Mouse (Mus musculus): Measurements from ENCODE around the gene Tbxa2r. TPM values are rescaled to one million over a fixed set of nuclear protein-coding genes. Genes with fewer than 3 reads are reported as not detected.
A peak's percentile ranks its signal among the peaks of the same experiment; 100 is the strongest.

Tbxa2r gene
- polyA plus RNA-seq, 1 experiment from 2014 or later: 6.7 TPM

DNA sequence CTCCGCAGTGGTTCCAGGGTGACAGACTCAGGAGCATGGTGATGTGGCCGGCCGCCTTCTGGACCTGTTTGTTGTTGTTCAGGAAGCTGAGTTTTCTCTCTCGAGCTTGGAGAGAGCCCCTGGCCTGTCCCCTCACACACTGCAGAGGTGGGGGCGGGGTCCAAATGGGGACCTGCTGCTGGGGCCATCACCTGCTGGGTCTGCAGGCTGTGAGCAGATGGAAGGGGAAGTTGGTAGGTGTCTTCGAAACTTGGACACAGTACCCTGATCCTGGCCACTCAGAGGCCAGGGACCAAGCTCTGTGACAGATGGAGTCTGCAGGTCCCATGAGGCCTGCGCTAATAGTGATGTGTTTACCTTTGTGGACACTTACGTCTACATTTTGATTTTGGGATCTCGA lies 27.2 kb upstream of the Tbxa2r start:
- 67% methylated on average over 9 of the region's 9 CpGs for WGBS (ENCODE audit: insufficient replicate concordance)
- no peak overlapping the region for H3K4me3 ChIP-seq
- no peak overlapping the region for H3K9ac ChIP-seq
- no peak overlapping the region for H3K4me2 ChIP-seq
- peaks cover 28% of the 10 kb centered on the region for H3K36me3 ChIP-seq
- H3K27me3 ChIP-seq (replicated peaks): no peaks in the 10 kb centered on the region
- ATAC-seq: no peak
- peak overlapping the region; percentile 83 for H3K27ac ChIP-seq
- peaks cover 91% of the 10 kb centered on the region for H3K4me1 ChIP-seq
- no peaks in the 10 kb centered on the region for H3K9me3 ChIP-seq (replicated peaks)

DNA sequence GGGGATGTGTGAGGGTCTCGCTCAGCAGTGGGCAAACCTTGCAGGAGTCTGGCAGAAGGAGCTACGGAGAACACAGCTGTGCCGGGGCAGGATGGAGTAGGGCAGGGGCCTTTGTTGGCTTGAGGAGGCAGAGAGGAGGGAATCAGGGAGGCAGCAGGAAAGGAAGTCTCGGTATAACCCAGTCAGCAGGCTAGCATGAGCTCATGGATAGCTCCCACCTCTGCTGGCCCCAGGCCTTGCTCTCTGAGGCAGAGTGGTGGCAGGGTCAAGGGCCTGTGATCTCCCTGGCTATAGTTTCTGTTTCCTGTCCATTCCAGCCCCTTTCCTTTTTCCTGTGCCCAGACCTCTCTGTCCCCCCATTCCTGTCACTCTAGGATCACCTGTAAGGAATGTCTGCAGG lies 26.2 kb upstream of the Tbxa2r start:
- ATAC-seq: no peak
- Histone ChIP-seq H3K4me1 (peaks cover 82% of the 10 kb centered on the region), H3K36me3 (peaks cover 34% of the 10 kb centered on the region), H3K9ac (peak overlapping the region; percentile 53), H3K4me3 (peak overlapping the region; percentile 37), H3K27ac (peak overlapping the region; percentile 77), H3K27me3 (replicated peaks) (no peaks in the 10 kb centered on the region), H3K9me3 (replicated peaks) (no peaks in the 10 kb centered on the region), H3K4me2 (peak overlapping the region; percentile 68)
- WGBS (ENCODE audit: insufficient replicate concordance): 60% methylated on average over 4 of the region's 4 CpGs

DNA sequence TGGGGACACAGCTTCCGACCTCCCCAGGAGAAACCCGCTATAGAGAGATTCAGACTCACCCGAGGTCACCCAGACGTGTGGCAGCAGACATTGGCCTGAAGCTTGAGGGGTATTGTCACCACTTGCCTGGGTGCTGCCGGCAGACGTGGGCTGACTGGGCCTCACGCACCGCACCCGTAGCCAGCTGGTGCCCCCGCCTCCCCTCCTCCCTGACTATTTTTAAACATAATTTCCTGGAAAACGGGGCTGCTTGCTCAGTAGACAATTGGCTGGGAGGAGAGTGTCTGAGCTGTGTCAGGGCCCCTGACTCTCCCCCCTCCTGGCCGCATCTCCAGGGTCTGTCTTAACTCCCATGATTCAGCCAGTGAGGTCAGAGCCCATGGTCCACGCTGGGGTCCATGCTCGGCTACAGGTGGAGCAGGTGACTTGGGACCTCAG lies 25.7 kb upstream of the Tbxa2r start:
- H3K4me2 ChIP-seq: peak overlapping the region; percentile 68
- H3K9ac ChIP-seq: peak overlapping the region; percentile 53
- peaks cover 39% of the 10 kb centered on the region for H3K36me3 ChIP-seq
- peak; percentile 58 for ATAC-seq
- no peaks in the 10 kb centered on the region for H3K27me3 ChIP-seq (replicated peaks)
- H3K4me3 ChIP-seq: peak overlapping the region; percentile 37
- peaks cover 77% of the 10 kb centered on the region for H3K4me1 ChIP-seq
- H3K27ac ChIP-seq: peak overlapping the region; percentile 77
- H3K9me3 ChIP-seq (replicated peaks): no peaks in the 10 kb centered on the region
- 12% methylated on average over 14 of the region's 14 CpGs for WGBS (ENCODE audit: insufficient replicate concordance)

DNA sequence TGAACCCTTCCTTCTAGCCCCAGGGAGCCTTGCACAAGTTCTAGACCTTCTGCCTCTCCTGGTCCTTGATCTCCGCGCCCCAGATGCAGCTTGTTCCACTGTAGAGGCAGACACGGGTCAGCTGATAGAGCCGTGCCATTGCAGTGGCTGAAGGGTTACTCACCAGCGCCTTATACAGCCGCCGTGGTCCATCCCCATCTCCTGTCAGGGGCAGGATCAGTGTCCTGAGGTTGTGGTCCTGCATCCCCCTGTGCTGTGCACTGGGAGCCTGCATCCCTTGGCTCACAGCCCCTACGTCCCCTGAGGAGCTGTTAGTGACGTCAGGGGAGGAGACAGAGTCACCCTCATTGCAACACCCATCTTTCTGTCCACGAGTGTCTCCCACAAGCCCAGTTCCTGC lies 25.3 kb upstream of the Tbxa2r start:
- no peaks in the 10 kb centered on the region for H3K9me3 ChIP-seq (replicated peaks)
- 40% methylated on average over 10 of the region's 10 CpGs for WGBS (ENCODE audit: insufficient replicate concordance)
- H3K4me1 ChIP-seq: peaks cover 72% of the 10 kb centered on the region
- peak overlapping the region; percentile 53 for H3K9ac ChIP-seq
- peak; percentile 6; the same call in 1 of the 2 replicates for ATAC-seq
- peaks cover 41% of the 10 kb centered on the region for H3K36me3 ChIP-seq
- peak overlapping the region; percentile 77 for H3K27ac ChIP-seq
- peak overlapping the region; percentile 68 for H3K4me2 ChIP-seq
- H3K4me3 ChIP-seq: peak overlapping the region; percentile 37
- no peaks in the 10 kb centered on the region for H3K27me3 ChIP-seq (replicated peaks)

DNA sequence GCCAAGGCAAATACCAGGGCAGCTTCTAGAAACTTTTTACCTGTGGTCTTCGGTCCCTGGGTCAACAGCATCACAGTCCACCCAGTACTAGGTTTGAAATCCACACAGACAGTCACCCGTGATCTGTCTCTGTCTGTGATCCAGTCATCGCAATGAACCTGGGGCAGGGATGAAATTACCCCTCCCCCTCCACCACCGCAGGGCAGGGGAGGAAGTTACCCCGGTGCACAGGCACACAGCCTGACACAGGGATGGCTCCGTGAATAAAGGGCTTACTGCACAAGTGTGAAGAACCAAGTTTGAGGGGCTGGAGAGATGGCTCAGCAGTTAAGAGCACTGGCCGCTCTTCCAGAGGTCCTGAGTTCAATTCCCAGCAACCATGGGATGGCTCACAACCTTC lies 24.8 kb upstream of the Tbxa2r start:
- no peaks in the 10 kb centered on the region for H3K9me3 ChIP-seq (replicated peaks)
- 40% methylated on average over 7 of the region's 7 CpGs for WGBS (ENCODE audit: insufficient replicate concordance)
- ATAC-seq: no peak
- peak overlapping the region; percentile 68 for H3K4me2 ChIP-seq
- no peaks in the 10 kb centered on the region for H3K27me3 ChIP-seq (replicated peaks)
- H3K27ac ChIP-seq: peak overlapping the region; percentile 77
- peaks cover 67% of the 10 kb centered on the region for H3K4me1 ChIP-seq
- H3K36me3 ChIP-seq: peaks cover 44% of the 10 kb centered on the region
- H3K4me3 ChIP-seq: peak overlapping the region; percentile 37
- no peak overlapping the region for H3K9ac ChIP-seq

DNA sequence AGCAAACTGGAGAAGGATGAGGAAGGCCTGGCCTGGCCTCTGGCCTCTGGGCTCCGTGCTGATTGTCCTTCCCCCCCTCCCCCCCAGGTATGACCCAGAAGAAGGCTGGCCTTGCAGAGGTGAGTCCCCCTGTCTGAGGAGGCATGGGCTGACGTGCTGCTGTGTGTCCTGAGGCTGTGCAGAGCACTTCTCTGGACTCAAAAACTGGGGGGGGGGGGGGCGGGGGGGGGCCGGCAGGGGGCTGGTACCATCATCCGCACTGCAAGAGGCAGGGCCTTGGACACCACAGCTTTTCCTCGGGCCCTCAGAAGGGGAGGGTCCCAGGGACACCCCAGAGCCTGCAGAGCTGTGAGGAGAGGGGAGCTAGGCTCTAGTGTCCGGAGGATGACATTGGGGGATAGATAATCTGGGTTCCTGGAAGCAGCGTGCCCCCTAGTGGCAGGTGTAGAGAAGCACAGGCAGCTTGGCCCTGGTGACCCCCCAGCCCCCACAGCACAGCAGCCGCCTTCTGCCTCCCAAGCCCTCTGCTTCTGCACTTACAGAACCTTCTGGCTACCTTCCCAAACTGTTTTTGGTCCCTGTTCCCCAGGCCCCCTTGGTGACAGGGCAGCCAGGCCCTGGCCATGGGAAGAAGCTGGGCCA lies 23.8 kb upstream of the Tbxa2r start:
- no peak overlapping the region for H3K4me3 ChIP-seq
- ATAC-seq: peak; percentile 33
- H3K36me3 ChIP-seq: peaks cover 53% of the 10 kb centered on the region
- H3K9me3 ChIP-seq (replicated peaks): no peaks in the 10 kb centered on the region
- peak overlapping the region; percentile 31 for H3K4me2 ChIP-seq
- 19% methylated on average over 9 of the region's 9 CpGs for WGBS (ENCODE audit: insufficient replicate concordance)
- H3K4me1 ChIP-seq: peaks cover 57% of the 10 kb centered on the region
- H3K27ac ChIP-seq: peak overlapping the region; percentile 52; the same call in 1 of the 2 replicates
- no peaks in the 10 kb centered on the region for H3K27me3 ChIP-seq (replicated peaks)
- no peak overlapping the region for H3K9ac ChIP-seq

DNA sequence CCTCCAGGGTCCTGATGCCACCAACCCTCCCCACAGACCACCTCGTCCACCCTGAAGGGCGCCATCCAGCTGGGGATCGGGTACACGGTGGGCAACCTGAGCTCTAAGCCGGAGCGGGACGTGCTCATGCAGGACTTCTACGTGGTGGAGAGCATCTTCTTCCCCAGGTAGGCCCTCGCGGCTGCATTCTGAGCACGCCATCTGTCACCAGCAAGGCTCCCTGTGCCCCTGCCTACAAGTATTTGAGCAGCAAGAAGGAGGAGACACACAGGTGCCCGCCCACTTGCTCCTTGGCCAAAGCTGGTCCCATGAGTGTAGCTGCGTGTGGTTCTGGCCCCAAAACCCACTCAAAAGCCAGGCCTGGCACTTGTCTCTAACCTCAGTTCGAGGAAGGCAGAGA lies 22.9 kb upstream of the Tbxa2r start:
- Histone ChIP-seq H3K4me3 (no peak overlapping the region), H3K9ac (no peak overlapping the region), H3K4me2 (no peak overlapping the region), H3K4me1 (peaks cover 48% of the 10 kb centered on the region), H3K27ac (no peak overlapping the region), H3K9me3 (replicated peaks) (no peaks in the 10 kb centered on the region), H3K27me3 (replicated peaks) (no peaks in the 10 kb centered on the region), H3K36me3 (peaks cover 63% of the 10 kb centered on the region)
- WGBS (ENCODE audit: insufficient replicate concordance): 89% methylated on average over 14 of the region's 14 CpGs
- ATAC-seq: no peak

DNA sequence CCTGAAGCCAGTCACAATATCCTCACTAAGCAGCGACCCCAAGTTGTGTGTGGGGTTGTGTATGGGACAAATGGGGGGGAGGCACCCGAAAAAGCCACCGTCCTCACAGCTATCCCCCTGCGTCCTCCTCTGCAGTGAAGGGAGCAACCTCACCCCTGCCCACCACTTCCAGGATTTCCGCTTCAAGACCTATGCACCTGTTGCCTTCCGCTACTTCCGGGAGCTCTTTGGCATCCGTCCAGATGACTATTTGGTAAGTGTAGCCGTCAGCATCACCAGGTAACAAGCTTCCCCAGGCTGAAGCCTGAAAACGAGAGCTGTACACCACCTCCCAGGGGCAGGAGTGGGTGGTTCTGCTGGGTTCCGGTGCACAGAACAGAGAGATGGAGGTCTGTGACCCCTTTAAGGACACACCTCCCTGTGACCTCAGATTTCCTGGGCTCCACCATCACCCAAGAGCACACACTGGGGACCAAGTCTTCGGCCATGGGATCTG lies 22.3 kb upstream of the Tbxa2r start:
- 90% methylated on average over 12 of the region's 12 CpGs for WGBS (ENCODE audit: insufficient replicate concordance)

DNA sequence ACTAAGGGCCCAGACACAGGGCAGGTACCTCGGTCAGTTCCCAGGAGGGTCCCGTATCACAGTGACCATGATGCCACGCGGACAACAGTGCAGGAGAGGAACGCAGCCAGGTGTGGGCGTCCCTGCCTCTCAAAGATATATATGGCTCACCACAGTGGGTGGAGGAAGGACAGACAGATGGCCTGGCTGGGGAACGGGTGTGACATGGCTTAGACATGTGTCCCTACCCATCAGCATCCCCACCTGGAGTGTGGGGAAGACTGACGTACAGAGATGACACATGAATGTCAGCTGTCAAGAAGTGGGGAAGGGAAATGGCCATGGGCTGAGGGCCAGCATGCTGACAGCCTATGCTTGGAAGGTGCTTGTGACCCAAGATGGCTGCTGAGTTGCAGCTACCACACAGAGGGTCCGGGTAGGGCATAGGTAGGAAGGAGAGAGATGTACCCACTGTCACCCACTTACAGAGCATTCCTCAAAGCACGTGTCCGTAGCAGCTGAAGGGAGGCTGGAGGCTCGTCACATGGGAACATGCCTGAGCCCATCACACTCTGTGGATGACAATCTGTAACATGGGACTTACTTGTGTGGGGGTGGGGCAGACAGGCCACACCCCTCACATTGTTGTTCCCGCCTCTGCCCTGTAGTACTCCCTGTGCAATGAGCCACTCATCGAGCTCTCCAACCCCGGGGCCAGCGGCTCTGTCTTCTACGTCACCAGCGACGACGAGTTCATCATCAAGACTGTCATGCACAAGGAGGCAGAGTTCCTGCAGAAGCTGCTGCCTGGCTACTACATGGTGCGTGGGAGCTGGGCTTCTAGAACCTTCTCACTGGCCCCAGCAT lies 21.5 kb upstream of the Tbxa2r start:
- H3K27me3 ChIP-seq (replicated peaks): no peaks in the 10 kb centered on the region
- H3K4me1 ChIP-seq: peaks cover 34% of the 10 kb centered on the region
- H3K27ac ChIP-seq: no peak overlapping the region
- H3K4me2 ChIP-seq: no peak overlapping the region
- 88% methylated on average over 21 of the region's 21 CpGs for WGBS (ENCODE audit: insufficient replicate concordance)
- peaks cover 71% of the 10 kb centered on the region for H3K36me3 ChIP-seq
- no peaks in the 10 kb centered on the region for H3K9me3 ChIP-seq (replicated peaks)
- no peak overlapping the region for H3K4me3 ChIP-seq
- no peak for ATAC-seq
- no peak overlapping the region for H3K9ac ChIP-seq

More for the DNA sequence above, 22.3 kb upstream of the Tbxa2r start:
- H3K27me3 ChIP-seq (replicated peaks): no peaks in the 10 kb centered on the region
- H3K4me3 ChIP-seq: no peak overlapping the region
- no peak for ATAC-seq
- H3K9me3 ChIP-seq (replicated peaks): no peaks in the 10 kb centered on the region
- no peak overlapping the region for H3K4me2 ChIP-seq
- peaks cover 68% of the 10 kb centered on the region for H3K36me3 ChIP-seq
- H3K9ac ChIP-seq: no peak overlapping the region
- H3K27ac ChIP-seq: no peak overlapping the region
- H3K4me1 ChIP-seq: peaks cover 42% of the 10 kb centered on the region

DNA sequence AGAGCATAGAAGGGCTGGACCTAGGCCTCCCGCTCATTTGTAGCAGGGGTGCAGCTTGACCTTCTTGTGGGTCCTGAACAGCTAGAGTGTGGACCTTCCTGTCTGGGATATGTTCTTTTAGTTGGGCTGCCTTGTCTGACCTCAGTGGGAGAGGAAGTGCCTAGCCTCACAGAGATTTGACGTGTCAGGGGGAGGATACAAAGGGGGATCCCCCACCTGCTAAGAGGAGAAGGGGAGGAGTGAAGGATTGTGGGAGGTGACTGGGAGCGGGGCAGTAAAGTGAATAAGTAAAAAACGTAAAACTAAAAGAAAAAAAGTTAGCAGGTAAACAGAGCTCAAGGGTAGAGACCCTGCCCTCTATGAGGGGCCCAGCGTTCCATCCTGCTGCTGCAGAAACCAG lies 19.0 kb upstream of the Tbxa2r start:
- WGBS (ENCODE audit: insufficient replicate concordance): 81% methylated on average over 5 of the region's 5 CpGs

DNA sequence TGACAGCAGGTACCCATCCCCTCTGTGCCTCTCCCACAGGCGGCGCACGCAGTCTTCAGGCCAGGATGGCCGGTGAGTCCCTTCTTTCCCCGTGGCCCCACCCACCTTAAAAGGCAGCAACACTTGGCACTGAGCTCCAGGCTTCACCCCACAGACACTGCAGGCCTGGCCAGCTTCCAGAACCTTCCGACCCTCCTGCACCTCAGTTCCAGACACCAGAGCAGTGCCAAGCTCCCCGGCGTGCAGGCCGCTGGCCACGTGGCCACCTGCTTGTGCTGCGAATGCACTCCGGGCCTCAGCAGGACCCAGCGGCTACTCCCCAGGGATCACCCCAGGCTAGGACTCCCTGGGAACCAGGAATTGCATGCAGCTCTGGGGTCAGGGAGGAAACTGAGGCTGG lies 14.9 kb upstream of the Tbxa2r start:
- no peak overlapping the region for H3K9ac ChIP-seq
- H3K27me3 ChIP-seq (replicated peaks): no peaks in the 10 kb centered on the region
- peaks cover 38% of the 10 kb centered on the region for H3K4me1 ChIP-seq
- no peak overlapping the region for H3K27ac ChIP-seq
- no peak for ATAC-seq
- H3K4me2 ChIP-seq: no peak overlapping the region
- 88% methylated on average over 13 of the region's 13 CpGs for WGBS (ENCODE audit: insufficient replicate concordance)
- H3K4me3 ChIP-seq: no peak overlapping the region
- peaks cover 90% of the 10 kb centered on the region for H3K36me3 ChIP-seq
- no peaks in the 10 kb centered on the region for H3K9me3 ChIP-seq (replicated peaks)

More for the DNA sequence above, 19.0 kb upstream of the Tbxa2r start:
- no peak for ATAC-seq
- H3K27ac ChIP-seq: no peak overlapping the region
- no peaks in the 10 kb centered on the region for H3K27me3 ChIP-seq (replicated peaks)
- H3K4me2 ChIP-seq: no peak overlapping the region
- H3K9ac ChIP-seq: no peak overlapping the region
- no peaks in the 10 kb centered on the region for H3K9me3 ChIP-seq (replicated peaks)
- H3K4me3 ChIP-seq: no peak overlapping the region
- peaks cover 16% of the 10 kb centered on the region for H3K4me1 ChIP-seq
- peaks cover 95% of the 10 kb centered on the region for H3K36me3 ChIP-seq

DNA sequence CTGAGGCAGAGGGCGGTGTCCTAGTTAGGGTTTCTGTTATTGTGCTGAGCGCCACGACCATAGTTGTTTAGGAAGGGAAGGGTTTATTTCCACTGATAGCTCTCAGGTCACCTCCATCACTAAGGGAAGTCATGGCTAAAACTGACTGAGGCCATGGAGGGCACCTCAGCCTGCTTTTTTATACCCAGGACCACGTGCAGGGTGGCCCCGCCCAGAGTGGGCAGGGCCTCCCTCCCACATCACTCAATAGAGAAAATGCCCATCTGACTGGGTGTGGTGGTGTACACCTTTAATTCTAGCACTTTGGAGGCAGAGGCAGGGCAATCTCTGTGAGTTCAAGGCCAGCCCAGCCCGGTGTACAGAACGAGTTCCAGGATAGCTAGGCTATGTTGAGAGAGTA lies 14.3 kb upstream of the Tbxa2r start:
- Histone ChIP-seq H3K4me1 (peaks cover 44% of the 10 kb centered on the region), H3K27ac (no peak overlapping the region), H3K9ac (no peak overlapping the region), H3K4me3 (no peak overlapping the region), H3K27me3 (replicated peaks) (no peaks in the 10 kb centered on the region), H3K9me3 (replicated peaks) (no peaks in the 10 kb centered on the region), H3K36me3 (peaks cover 89% of the 10 kb centered on the region), H3K4me2 (no peak overlapping the region)
- WGBS (ENCODE audit: insufficient replicate concordance): 68% methylated on average over 7 of the region's 7 CpGs
- ATAC-seq: no peak

All from liver, embryonic 12.5 days (tissue).